Mouse (Mus musculus): ENCODE data around the gene Ggact. TPM values are rescaled to one million over a fixed set of nuclear protein-coding genes. Genes with fewer than 3 reads are reported as not detected.

The Ggact gene
- total RNA-seq (2023): 38.2 TPM

DNA sequence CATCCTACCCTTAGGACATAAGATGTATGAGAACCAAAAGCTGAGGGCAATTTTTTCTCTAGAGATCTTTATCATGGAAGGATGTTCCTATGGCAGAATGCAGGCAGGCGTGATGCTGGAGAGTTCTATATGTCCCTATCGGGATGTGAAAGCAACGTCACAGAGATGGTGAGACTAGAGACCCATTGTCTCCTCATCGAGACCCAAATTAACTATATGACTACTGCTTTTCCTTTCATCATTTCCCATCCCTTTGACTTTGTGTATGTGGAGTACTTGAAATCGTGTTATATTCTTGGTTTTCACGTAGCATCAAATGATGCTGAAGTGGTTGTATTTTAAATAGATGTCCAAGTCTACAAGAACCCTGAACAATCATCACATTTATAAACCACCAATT is at the start of gene Ggact:
Gene Ggact (minus strand): TSS at position 101 of the 400 bp plus-strand sequence.

Other genes starting within 250 kb of the Ggact start
- gene Tmtc4, start 70.3 kb upstream of the Ggact start, total RNA-seq (2023): 13.8 TPM